ENCODE assay signal across 7 mouse cellular contexts in genomic region chr9:103363730-103364417, GRCm38 (mm10). TPM values are rescaled to one million over a fixed set of nuclear protein-coding genes. Genes with fewer than 3 reads are reported as not detected.
DNase-seq lines count a peak whose midpoint lies in the region; ATAC-seq and TF ChIP-seq lines count a peak whose summit lies in the region.

No protein-coding gene starts in this region.

- no peak for TF ChIP-seq CTCF in liver, adult 2 months (IDR thresholded peaks at IDR 0.05; ENCODE audit: low read depth, low read length)

- TF ChIP-seq POLR2A in liver, adult 2 months (IDR thresholded peaks at IDR 0.05; ENCODE audit: extremely low read depth, insufficient read depth, low read length): no peak

- H3K36me3 ChIP-seq in hindbrain, embryonic 13.5 days: peaks cover 16% of the 10 kb centered on the region
- peaks cover 26% of the 10 kb centered on the region for H3K36me3 ChIP-seq in liver, adult 2 months (ENCODE audit: control insufficient read depth, insufficient read depth, low read length)
- peaks cover 21% of the 10 kb centered on the region for H3K36me3 ChIP-seq in neural tube, embryonic 12.5 days

- 2% methylated on average over 21 of the region's 21 CpGs for WGBS in hindbrain, embryonic 13.5 days
- 2% methylated on average over 21 of the region's 21 CpGs for WGBS in liver, adult 2 months
- WGBS in neural tube, embryonic 12.5 days: 1% methylated on average over 21 of the region's 21 CpGs

- peak overlapping the region; percentile 92 for H3K4me3 ChIP-seq in hindbrain, embryonic 13.5 days
- H3K4me3 ChIP-seq in liver, adult 2 months (ENCODE audit: insufficient read depth, low read depth, low read length): peak overlapping the region; percentile 99
- H3K4me3 ChIP-seq in neural tube, embryonic 12.5 days: peak overlapping the region; percentile 87

- no peaks in the 10 kb centered on the region for H3K9me3 ChIP-seq in hindbrain, embryonic 13.5 days
- H3K9me3 ChIP-seq in neural tube, embryonic 12.5 days: no peaks in the 10 kb centered on the region

- H3K4me2 ChIP-seq in hindbrain, embryonic 13.5 days: peak overlapping the region; percentile 91
- peak overlapping the region; percentile 85 for H3K4me2 ChIP-seq in neural tube, embryonic 12.5 days (replicated peaks)

- 0 out of 2 replicates have a peak overlapping the region, but pooled peaks have one; percentile 97 for H3K27ac ChIP-seq in hindbrain, embryonic 13.5 days
- peak overlapping the region; percentile 95 for H3K27ac ChIP-seq in liver, adult 2 months (replicated peaks; ENCODE audit: insufficient read depth, low read depth, low read length)
- no peak overlapping the region for H3K27ac ChIP-seq in neural tube, embryonic 12.5 days

- peak; percentile 67 for DNase-seq in A20 (ENCODE audit: low read depth, low spot score)
- DNase-seq in CD4-positive helper T cell, adult 2 months (ENCODE audit: low read depth, low spot score): peak; percentile 50
- peak; percentile 66 for DNase-seq in embryo, embryonic 11 days
- peak; percentile 81 for DNase-seq in liver, adult 2 months (ENCODE audit: extremely low read depth, low read depth, low spot score)
- no peak for DNase-seq in right cerebral cortex, adult 18-20 months

- H3K9ac ChIP-seq in hindbrain, embryonic 13.5 days: peak overlapping the region; percentile 94
- peak overlapping the region; percentile 98 for H3K9ac ChIP-seq in liver, adult 2 months (ENCODE audit: low read depth, low read length)
- peak overlapping the region; percentile 96 for H3K9ac ChIP-seq in neural tube, embryonic 12.5 days

- peaks cover 10% of the 10 kb centered on the region; the same call in 1 of the 2 replicates for H3K79me2 ChIP-seq in liver, adult 2 months (ENCODE audit: control insufficient read depth, insufficient read depth, low read length)

- peaks cover 29% of the 10 kb centered on the region for H3K4me1 ChIP-seq in hindbrain, embryonic 13.5 days (replicated peaks)
- H3K4me1 ChIP-seq in liver, adult 2 months (ENCODE audit: control insufficient read depth, insufficient read depth, low read length): peaks cover 9% of the 10 kb centered on the region
- H3K4me1 ChIP-seq in neural tube, embryonic 12.5 days: peaks cover 17% of the 10 kb centered on the region

- ATAC-seq in hindbrain, embryonic 13.5 days (ENCODE audit: low FRiP score): no peak
- ATAC-seq in neural tube, embryonic 12.5 days (ENCODE audit: low FRiP score, low read depth): no peak

- H3K27me3 ChIP-seq in hindbrain, embryonic 13.5 days: no peaks in the 10 kb centered on the region
- H3K27me3 ChIP-seq in liver, adult 2 months (ENCODE audit: control insufficient read depth, insufficient read depth, low read length): no peaks in the 10 kb centered on the region
- no peaks in the 10 kb centered on the region for H3K27me3 ChIP-seq in neural tube, embryonic 12.5 days (replicated peaks)

RNA-seq across cellular contexts. Expression of gene Cdv3, which starts 1.8 kb away (rescaled TPM):
- 80.9 and 84.4 TPM in 2 replicates for polyA plus RNA-seq in hindbrain, embryonic 13.5 days (2015; fragmentation: Nextera tagmentation; extraction: Ambion mirVana)
- 77.1 and 79.5 TPM in 2 replicates for total RNA-seq in liver, adult 2 months (2014; rRNA removed)
- polyA plus RNA-seq in liver, adult 2 months (2012; rRNA removed): 29.2 and 33.8 TPM in 2 replicates
- polyA plus RNA-seq in neural tube, embryonic 12.5 days (2016; fragmentation: Nextera tagmentation; extraction: Ambion mirVana): 78.7 and 93.5 TPM in 2 replicates

RNA-seq across cellular contexts. Expression of gene Topbp1, which starts 58.9 kb away (rescaled TPM):
- polyA plus RNA-seq in hindbrain, embryonic 13.5 days (2015; fragmentation: Nextera tagmentation; extraction: Ambion mirVana): 23.2 and 26.0 TPM in 2 replicates
- 7.9 and 8.4 TPM in 2 replicates for total RNA-seq in liver, adult 2 months (2014; rRNA removed)
- 1.9 and 2.3 TPM in 2 replicates for polyA plus RNA-seq in liver, adult 2 months (2012; rRNA removed)
- polyA plus RNA-seq in neural tube, embryonic 12.5 days (2016; fragmentation: Nextera tagmentation; extraction: Ambion mirVana): 47.9 and 49.1 TPM in 2 replicates

RNA-seq across cellular contexts. Expression of gene 1300017J02Rik, which starts 59.0 kb away (rescaled TPM):
- polyA plus RNA-seq in hindbrain, embryonic 13.5 days (2015; fragmentation: Nextera tagmentation; extraction: Ambion mirVana): 1.2 and 2.8 TPM in 2 replicates
- total RNA-seq in liver, adult 2 months (2014; rRNA removed): 600 and 608 TPM in 2 replicates
- polyA plus RNA-seq in liver, adult 2 months (2012; rRNA removed): 267 and 288 TPM in 2 replicates
- polyA plus RNA-seq in neural tube, embryonic 12.5 days (2016; fragmentation: Nextera tagmentation; extraction: Ambion mirVana): 1.9 and 2.2 TPM in 2 replicates

Comparison
In these comparisons a context has a peak if more than half of its experiments do, and no peak if none do; other contexts are left out.
1. RNA of gene 1300017J02Rik, which starts 59.0 kb away (polyA plus RNA-seq): 267 to 288 TPM in liver, adult 2 months; 1.9 to 2.2 TPM in neural tube, embryonic 12.5 days and 1.2 to 2.8 TPM in hindbrain, embryonic 13.5 days; every median in the first group is over 10 times any median in the second.
2. Peak in every context shown above with its lines, with median percentiles within 50 percentile points of each other: H3K4me3 ChIP-seq and H3K9ac ChIP-seq.